Mouse (Mus musculus) layer of hippocampus, adult 8-10 months (tissue): ENCODE results near the gene Asic2. TPM values are rescaled to one million over a fixed set of nuclear protein-coding genes. Genes with fewer than 3 reads are reported as not detected.

Experiments used
- DNase-seq, 2 experiments: peaks; one replicate each; pipeline ENCODE4 v3.0.0; 2022; ENCODE audit warnings: low spot score in 2 of 2
- total RNA-seq, 4 experiments: library from RNA; stranded (reverse); gene quantifications; 2 replicates each; pipeline ENCODE4 v1.2.4; 2022

The Asic2 gene
- total RNA-seq, 4 experiments from 2014 or later = 53.7 to 58.2 (median 54.8) TPM

- no peak for DNase-seq
Measured at GRCm38 (mm10) chr11:81964561-81964960, 3.7 kb downstream of the Asic2 start.

GRCm38 (mm10) chr11:81954398-81954797, 13.9 kb downstream of the Asic2 start:
- DNase-seq = no peak

GRCm38 (mm10) chr11:81948021-81948420, 20.2 kb downstream of the Asic2 start:
- no peak for DNase-seq

- DNase-seq = no peak
Measured at GRCm38 (mm10) chr11:81942167-81942566, 26.1 kb downstream of the Asic2 start.

- DNase-seq = peak in 1 of 2 experiments; percentile 9
Measured at GRCm38 (mm10) chr11:81940988-81941387, 27.3 kb downstream of the Asic2 start.

- no peak for DNase-seq
Measured at GRCm38 (mm10) chr11:81937516-81937915, 30.7 kb downstream of the Asic2 start.

- no peak for DNase-seq
Measured at GRCm38 (mm10) chr11:81926393-81926792, 41.9 kb downstream of the Asic2 start.

- DNase-seq = no peak
Measured at GRCm38 (mm10) chr11:81923626-81924025, 44.6 kb downstream of the Asic2 start.

GRCm38 (mm10) chr11:81923096-81923495, 45.2 kb downstream of the Asic2 start:
- DNase-seq = no peak

- DNase-seq = no peak
Measured at GRCm38 (mm10) chr11:81915501-81915900, 52.8 kb downstream of the Asic2 start.

GRCm38 (mm10) chr11:81913071-81913470, 55.2 kb downstream of the Asic2 start:
- no peak for DNase-seq

- no peak for DNase-seq
Measured at GRCm38 (mm10) chr11:81909397-81909894, 58.8 kb downstream of the Asic2 start.

GRCm38 (mm10) chr11:81908760-81909159, 59.5 kb downstream of the Asic2 start:
- DNase-seq = no peak

- no peak for DNase-seq
Measured at GRCm38 (mm10) chr11:81902318-81902717, 65.9 kb downstream of the Asic2 start.

- peak; percentile 22 to 30 for DNase-seq
Measured at GRCm38 (mm10) chr11:81897547-81898354, 70.5 kb downstream of the Asic2 start.

GRCm38 (mm10) chr11:81896511-81896910, 71.7 kb downstream of the Asic2 start:
- no peak for DNase-seq

- DNase-seq = no peak
Measured at GRCm38 (mm10) chr11:81871506-81872213, 96.6 kb downstream of the Asic2 start.

GRCm38 (mm10) chr11:81865661-81866382, 102.4 kb downstream of the Asic2 start:
- peak; percentile 25 to 29 for DNase-seq

- DNase-seq = peak; percentile 49 to 64
Measured at GRCm38 (mm10) chr11:81860250-81860972, 107.8 kb downstream of the Asic2 start, which contains the start of gene 5530401A14Rik. Gene 5530401A14Rik, plus strand, starts transcription at chr11:81860673.

- no peak for DNase-seq
Measured at GRCm38 (mm10) chr11:81847773-81848490, 120.3 kb downstream of the Asic2 start.
